Mouse (Mus musculus) hindbrain, embryonic 16.5 days (tissue): ENCODE data around the gene Trap1a. TPM values are rescaled to one million over a fixed set of nuclear protein-coding genes. Genes with fewer than 3 reads are reported as not detected.
A peak's percentile ranks its signal among the peaks of the same experiment; 100 is the strongest.

Experiments
- ATAC-seq: fragments of 200-750 bp; cut with Nextera tagmentation; 2 replicates; pipeline ENCODE4 v1.8.0; 2017; ENCODE audit warnings: moderate TSS enrichment, moderate library complexity
- H3K27ac ChIP-seq: fragments of 300-500 bp; sonication (generic); 2 replicates; pipeline ENCODE4 v1.5.1; 2014; ENCODE audit warnings: low read depth, mild to moderate bottlenecking, control low read depth, low read length, moderate library complexity
- H3K27me3 ChIP-seq: fragments of 300-500 bp; sonication (generic); replicated peaks from 2 replicates; pipeline ENCODE4 v1.6.1; 2014; ENCODE audit warnings: low read length; ENCODE audit not compliant: control insufficient read depth, insufficient read depth
- H3K36me3 ChIP-seq: fragments of 300-500 bp; sonication (generic); 2 replicates; pipeline ENCODE4 v1.6.1; 2014; ENCODE audit warnings: mild to moderate bottlenecking, low read length, moderate library complexity, mixed read lengths; ENCODE audit not compliant: control insufficient read depth, insufficient read depth
- H3K4me1 ChIP-seq: fragments of 300-500 bp; sonication (generic); 2 replicates; pipeline ENCODE4 v1.6.1; 2014; ENCODE audit warnings: low read depth, low read length; ENCODE audit not compliant: control insufficient read depth, insufficient read depth
- H3K4me2 ChIP-seq: fragments of 300-500 bp; sonication (generic); 2 replicates; pipeline ENCODE4 v1.6.1; 2014; ENCODE audit warnings: mild to moderate bottlenecking, low read length, control low read depth, moderate library complexity
- H3K4me3 ChIP-seq: fragments of 300-500 bp; sonication (generic); 2 replicates; pipeline ENCODE4 v1.5.1; 2014; ENCODE audit warnings: mild to moderate bottlenecking, low read length, control low read depth, moderate library complexity
- H3K9ac ChIP-seq: fragments of 300-500 bp; sonication (generic); 2 replicates; pipeline ENCODE4 v1.6.1; 2014; ENCODE audit warnings: low read depth, mild to moderate bottlenecking, control low read depth, low read length, moderate library complexity
- H3K9me3 ChIP-seq: fragments of 300-500 bp; sonication (generic); 2 replicates; pipeline ENCODE4 v1.6.1; 2014; ENCODE audit warnings: mild to moderate bottlenecking, low read length, moderate library complexity; ENCODE audit not compliant: control insufficient read depth
- WGBS: fragments of 180-500 bp; shearing (Covaris S2); extraction: QIAGEN DNeasy Blood & Tissue Kit; methylation state at CpG from one replicate; pipeline ENCODE4 v1.1.7; 2014; 5-methylcytosine and 5-hydroxymethylcytosine counted together
- polyA plus RNA-seq: library from polyadenylated mRNA; unstranded; fragments of >200 nt; fragmentation: Nextera tagmentation; extraction: Ambion mirVana; gene quantifications from 2 replicates; pipeline ENCODE4 v1.2.1, GENCODE M21; 2015

Trap1a gene
- polyA plus RNA-seq, 1 experiment from 2014 or later = not detected

DNA sequence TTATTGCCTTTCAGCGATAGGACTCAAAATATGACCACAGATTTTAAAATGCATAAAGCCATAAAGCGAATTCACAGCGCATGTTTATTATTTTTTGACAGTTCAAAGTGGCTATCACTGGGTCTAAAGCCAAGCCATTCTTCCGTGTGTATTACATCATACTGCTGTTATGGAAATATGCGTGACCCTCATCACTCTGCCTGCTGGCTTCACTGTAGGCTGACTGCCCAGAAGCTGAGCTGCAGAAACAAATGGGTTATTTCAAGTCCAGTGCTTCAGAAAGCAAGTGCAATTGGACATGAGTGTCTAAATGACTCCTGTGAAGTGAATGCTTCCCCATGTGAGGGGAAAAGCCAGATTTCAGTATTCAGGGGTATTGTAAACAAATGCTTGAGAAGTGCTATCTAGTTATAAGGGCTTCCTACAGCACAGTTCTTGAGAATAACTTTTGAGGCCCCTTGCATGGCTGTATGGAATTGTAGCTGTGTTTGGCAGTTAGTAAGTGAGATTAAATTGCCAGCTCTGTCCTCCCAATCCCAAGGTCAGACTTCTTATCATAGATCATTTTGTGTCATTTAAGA lies 18.8 kb downstream of the Trap1a start:
- Histone ChIP-seq H3K4me3 (no peak overlapping the region), H3K27me3 (no peaks in the 10 kb centered on the region), H3K9ac (no peak overlapping the region), H3K4me2 (no peak overlapping the region), H3K36me3 (no peaks in the 10 kb centered on the region), H3K4me1 (no peaks in the 10 kb centered on the region), H3K27ac (no peak overlapping the region), H3K9me3 (no peaks in the 10 kb centered on the region)
- ATAC-seq = 0 out of 2 replicates have a peak, but pooled peaks have one; percentile 34
- 60% methylated on average over 5 of the region's 5 CpGs for WGBS

- WGBS = 64% methylated on average over 7 of the region's 7 CpGs
These were observed 24.3 kb downstream of the Trap1a start for GRCm38 (mm10) chrX:139357639-139358260.

DNA sequence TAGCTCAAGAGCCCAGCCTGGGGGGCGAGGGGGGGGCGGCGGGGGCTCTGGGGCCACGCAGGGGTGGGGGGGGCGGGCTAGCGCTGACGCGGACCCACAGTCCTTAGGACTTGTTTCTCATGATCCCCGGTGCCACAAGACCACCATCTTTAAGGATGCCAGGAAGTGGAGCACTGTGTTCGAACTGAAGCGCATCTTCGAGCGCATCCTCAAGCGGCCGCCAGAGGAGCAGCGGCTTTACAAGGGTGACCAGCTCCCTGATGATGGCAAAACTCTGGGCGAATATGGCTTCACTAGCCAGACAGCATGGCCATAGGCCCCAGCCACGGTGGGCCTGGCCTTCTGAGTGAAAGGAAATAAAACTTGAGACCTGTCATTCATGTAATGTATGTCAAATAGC lies 24.9 kb downstream of the Trap1a start:
- ATAC-seq = no peak
- H3K4me1 ChIP-seq = no peaks in the 10 kb centered on the region
- no peak overlapping the region for H3K4me3 ChIP-seq
- no peak overlapping the region for H3K27ac ChIP-seq
- H3K9me3 ChIP-seq = no peaks in the 10 kb centered on the region
- no peaks in the 10 kb centered on the region for H3K27me3 ChIP-seq
- H3K36me3 ChIP-seq = no peaks in the 10 kb centered on the region
- H3K4me2 ChIP-seq = no peak overlapping the region
- WGBS = 69% methylated on average over 18 of the region's 18 CpGs
- no peak overlapping the region for H3K9ac ChIP-seq

More at GRCm38 (mm10) chrX:139357639-139358260, 24.3 kb downstream of the Trap1a start:
- Histone ChIP-seq H3K36me3 (no peaks in the 10 kb centered on the region), H3K27me3 (no peaks in the 10 kb centered on the region), H3K4me3 (no peak overlapping the region), H3K27ac (no peak overlapping the region), H3K9me3 (no peaks in the 10 kb centered on the region), H3K4me1 (no peaks in the 10 kb centered on the region), H3K9ac (no peak overlapping the region), H3K4me2 (no peak overlapping the region)
- ATAC-seq = no peak

DNA sequence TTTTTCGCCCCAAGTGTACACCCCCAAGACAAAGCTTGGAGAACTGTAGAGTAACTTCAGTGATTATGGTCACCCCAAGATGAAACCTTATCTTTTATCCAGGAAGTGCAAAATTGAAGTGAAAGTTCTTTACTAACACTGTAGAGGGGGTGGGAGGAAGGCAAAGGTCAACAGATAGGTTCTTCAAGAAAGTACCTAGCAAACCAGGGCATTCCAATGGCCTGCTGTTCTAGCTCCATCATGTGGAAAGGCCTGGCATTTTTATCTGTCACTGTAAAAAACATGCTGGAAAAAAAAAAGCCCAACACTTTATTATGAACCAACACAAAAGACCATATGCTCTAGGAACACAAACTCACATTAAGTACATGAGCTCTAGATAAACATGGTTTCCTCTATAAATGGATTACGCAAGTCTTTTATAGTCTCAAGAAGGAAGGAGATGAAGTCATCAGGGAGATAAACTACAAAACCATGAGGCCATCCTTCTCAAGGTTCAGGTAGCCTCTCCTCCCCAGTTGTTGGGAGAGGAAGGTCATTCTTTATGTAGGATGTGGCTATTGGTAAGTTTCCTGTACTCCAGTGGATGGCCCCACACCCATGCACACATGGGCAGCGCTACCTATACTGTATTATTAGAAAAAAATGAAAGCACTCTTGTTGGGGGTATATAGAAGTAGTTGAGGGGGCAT lies 33.5 kb downstream of the Trap1a start:
- Histone ChIP-seq H3K4me2 (no peak overlapping the region), H3K27ac (no peak overlapping the region), H3K4me3 (no peak overlapping the region), H3K27me3 (no peaks in the 10 kb centered on the region; the same call in 1 of the 2 replicates), H3K9me3 (no peaks in the 10 kb centered on the region), H3K36me3 (no peaks in the 10 kb centered on the region), H3K9ac (no peak overlapping the region), H3K4me1 (no peaks in the 10 kb centered on the region)
- ATAC-seq = no peak
- WGBS = 92% methylated on average over 3 of the region's 3 CpGs

DNA sequence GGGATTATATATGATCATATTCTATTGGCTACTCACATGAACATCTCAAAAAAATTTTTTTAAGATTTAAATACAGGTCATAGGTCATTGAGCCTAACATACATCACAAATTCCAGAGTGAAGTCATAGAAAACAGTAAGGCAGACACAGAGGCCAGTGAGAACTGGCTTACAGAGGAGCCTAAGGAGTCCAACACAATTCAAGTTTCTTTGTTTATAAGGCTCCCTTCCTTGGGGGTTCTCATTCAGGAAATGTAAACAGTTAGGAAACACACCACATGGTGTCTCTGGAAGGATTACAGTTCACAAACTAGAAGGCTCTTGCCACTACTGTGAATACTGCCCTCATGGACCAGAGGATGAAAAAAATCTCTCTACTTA lies 34.0 kb downstream of the Trap1a start:
- no peak for ATAC-seq
- Histone ChIP-seq H3K9me3 (no peaks in the 10 kb centered on the region), H3K4me3 (no peak overlapping the region), H3K27ac (no peak overlapping the region), H3K36me3 (no peaks in the 10 kb centered on the region), H3K4me2 (no peak overlapping the region), H3K9ac (no peak overlapping the region), H3K27me3 (no peaks in the 10 kb centered on the region; the same call in 1 of the 2 replicates), H3K4me1 (no peaks in the 10 kb centered on the region)

DNA sequence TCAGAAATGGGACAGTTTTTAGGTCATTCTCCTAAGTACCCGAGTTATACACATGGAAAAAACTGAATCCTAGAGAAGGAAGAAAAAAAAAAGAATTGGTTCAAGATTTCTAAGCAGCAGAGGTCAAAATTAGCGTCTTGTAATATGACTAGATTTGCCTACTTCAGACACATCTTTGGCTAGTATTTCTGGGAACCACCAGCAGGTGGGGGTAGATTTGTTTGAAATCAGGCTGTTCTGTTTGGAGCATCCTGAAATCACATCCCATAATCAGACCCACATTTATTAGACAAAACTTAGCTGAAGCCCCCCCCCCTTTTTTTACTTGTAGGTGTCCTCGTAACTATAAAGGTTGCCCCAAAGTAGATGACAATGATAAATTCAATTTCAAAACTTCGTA lies 35.6 kb downstream of the Trap1a start:
- H3K27me3 ChIP-seq = no peaks in the 10 kb centered on the region; the same call in 1 of the 2 replicates
- WGBS = 59% methylated on average over 4 of the region's 4 CpGs
- no peak overlapping the region for H3K27ac ChIP-seq
- no peak overlapping the region for H3K9ac ChIP-seq
- no peaks in the 10 kb centered on the region for H3K9me3 ChIP-seq
- no peak overlapping the region for H3K4me2 ChIP-seq
- H3K4me3 ChIP-seq = no peak overlapping the region
- H3K4me1 ChIP-seq = no peaks in the 10 kb centered on the region
- no peak for ATAC-seq
- H3K36me3 ChIP-seq = no peaks in the 10 kb centered on the region

GRCm38 (mm10) chrX:139372665-139373064 lies 39.2 kb downstream of the Trap1a start:
- Histone ChIP-seq H3K4me1 (no peaks in the 10 kb centered on the region), H3K4me3 (no peak overlapping the region), H3K9ac (no peak overlapping the region), H3K27ac (no peak overlapping the region), H3K36me3 (no peaks in the 10 kb centered on the region), H3K4me2 (no peak overlapping the region), H3K9me3 (no peaks in the 10 kb centered on the region), H3K27me3 (no peaks in the 10 kb centered on the region; the same call in 1 of the 2 replicates)
- ATAC-seq = no peak

Other genes starting within 250 kb of the Trap1a start
- gene Serpina7, start 248.4 kb upstream of the Trap1a start, polyA plus RNA-seq = not detected in 2 replicates
- not detected in 2 replicates for gene 4930513O06Rik, start 247.4 kb upstream of the Trap1a start, polyA plus RNA-seq
- gene 4933428M09Rik, start 154.5 kb upstream of the Trap1a start, polyA plus RNA-seq = not detected in 2 replicates
- 12.3 and 12.4 TPM in 2 replicates for gene Mum1l1, start 123.6 kb upstream of the Trap1a start, polyA plus RNA-seq
- 1.1 and 1.3 TPM in 2 replicates for gene D330045A20Rik, start 146.7 kb downstream of the Trap1a start, polyA plus RNA-seq
- 5.5 and 6.7 TPM in 2 replicates for gene Rnf128, start 229.6 kb downstream of the Trap1a start, polyA plus RNA-seq